Mouse (Mus musculus): ENCODE measurements around the gene Tuba1a. TPM values are rescaled to one million over a fixed set of nuclear protein-coding genes. Genes with fewer than 3 reads are reported as not detected.

Tuba1a gene
- total and polyA plus RNA-seq, 3 experiments, result 153 to 533 (median 254) TPM

GRCm38 (mm10) chr15:98987661-98988181 lies 34.2 kb upstream of the Tuba1a start:
- Histone ChIP-seq H3K27ac (ENCODE audit: insufficient read depth, low read depth) (no peak overlapping the region), H3K4me2 (ENCODE audit: insufficient read depth, low read depth, poor library complexity, severe bottlenecking) (no peak overlapping the region), H3K9me3 (replicated peaks; ENCODE audit: low read length) (no peaks in the 10 kb centered on the region), H3K27me3 (replicated peaks) (no peaks in the 10 kb centered on the region), H3K79me2 (replicated peaks; ENCODE audit: control insufficient read depth, extremely low read depth, insufficient read depth, poor library complexity, severe bottlenecking) (no peaks in the 10 kb centered on the region), H3K4me1 (ENCODE audit: control insufficient read depth in 1 of 2, insufficient read depth in 2 of 2) (peaks cover 8 to 54% of the 10 kb centered on the region in 2 experiments), H3K36me3 (replicated peaks in 1 of 2; ENCODE audit: control insufficient read depth in 1 of 2, insufficient read depth in 1 of 2, low read length in 1 of 2) (no peaks in the 10 kb centered on the region), H3K9ac (ENCODE audit: insufficient read depth, low read depth) (no peak overlapping the region), H3K4me3 (replicated peaks in 1 of 3; ENCODE audit: low read depth in 2 of 3, low read length in 2 of 3, poor library complexity in 1 of 3) (no peak overlapping the region)
- in situ Hi-C loops (cut with MboI; ENCODE audit: low pct_ligation_motif_present, low pct_unique_long_range_greater_than_20kb, low sequenced_read_pairs), result no loop called here
- dilution Hi-C loops (cut with MboI; ENCODE audit: extremely low pct_ligation_motif_present, extremely low pct_unique_long_range_greater_than_20kb, low sequenced_read_pairs), result no loop called here
- no peak for DNase-seq (ENCODE audit: extremely low read depth)
- no peak for TF ChIP-seq RAD21 (IDR thresholded peaks at IDR 0.05; ENCODE audit: low read depth, low read length)
- no peak for TF ChIP-seq JUND (conservative IDR thresholded peaks at IDR 0.05; ENCODE audit: low read depth, low read length)
- TF ChIP-seq IRF4 (IDR thresholded peaks at IDR 0.05; ENCODE audit: low read depth, low read length), result no peak
- no peak for TF ChIP-seq ZNF384 (IDR thresholded peaks at IDR 0.05; ENCODE audit: low read depth, low read length)
- no peak for TF ChIP-seq MAX (IDR thresholded peaks at IDR 0.05; ENCODE audit: low read length)
- TF ChIP-seq POLR2AphosphoS2 (IDR thresholded peaks at IDR 0.05; ENCODE audit: low read depth, low read length), result no peak
- no peak for TF ChIP-seq EP300 (IDR thresholded peaks at IDR 0.05; ENCODE audit: low read length)
- no peak for TF ChIP-seq MEF2A (IDR thresholded peaks at IDR 0.05; ENCODE audit: borderline replicate concordance, low read depth, low read length)
- TF ChIP-seq E2F4 (IDR thresholded peaks at IDR 0.05; ENCODE audit: insufficient replicate concordance, low read depth, low read length), result no peak
- TF ChIP-seq GABPA (IDR thresholded peaks at IDR 0.05; ENCODE audit: insufficient replicate concordance, low read depth, low read length), result no peak

- no peak for TF ChIP-seq UBTF (IDR thresholded peaks at IDR 0.05; ENCODE audit: low read depth, low read length)
- no peak for TF ChIP-seq JUN (IDR thresholded peaks at IDR 0.05; ENCODE audit: insufficient read depth, low read depth, low read length)
- TF ChIP-seq RAD21 (IDR thresholded peaks at IDR 0.05; ENCODE audit: low read depth, low read length), result no peak
- no peak for TF ChIP-seq ZMIZ1 (IDR thresholded peaks at IDR 0.05; ENCODE audit: low read depth, low read length)
- TF ChIP-seq USF1 (IDR thresholded peaks at IDR 0.05; ENCODE audit: low read depth, low read length), result no peak
- TF ChIP-seq MAFK (IDR thresholded peaks at IDR 0.05; ENCODE audit: insufficient replicate concordance, low read length), result no peak
- no peak for TF ChIP-seq SIN3A (IDR thresholded peaks at IDR 0.05; ENCODE audit: low read length)
- TF ChIP-seq TBP (conservative IDR thresholded peaks at IDR 0.05; ENCODE audit: low read depth, low read length), result no peak
- no peak for TF ChIP-seq POLR2A (IDR thresholded peaks at IDR 0.05; ENCODE audit: low read depth, low read length)
- no peak for TF ChIP-seq NRF1 (IDR thresholded peaks at IDR 0.05; ENCODE audit: low read depth, low read length)
- TF ChIP-seq BHLHE40 (IDR thresholded peaks at IDR 0.05; ENCODE audit: low read depth, low read length), result no peak
- TF ChIP-seq IRF4 (IDR thresholded peaks at IDR 0.05; ENCODE audit: low read depth, low read length), result no peak
- Histone ChIP-seq H3K27me3 (replicated peaks) (no peaks in the 10 kb centered on the region), H3K36me3 (replicated peaks in 1 of 2; ENCODE audit: control insufficient read depth in 1 of 2, insufficient read depth in 1 of 2, low read length in 1 of 2) (no peaks in the 10 kb centered on the region), H3K4me1 (ENCODE audit: control insufficient read depth in 1 of 2, insufficient read depth in 2 of 2) (peaks cover 5 to 51% of the 10 kb centered on the region in 2 experiments), H3K79me2 (replicated peaks; ENCODE audit: control insufficient read depth, extremely low read depth, insufficient read depth, poor library complexity, severe bottlenecking) (no peaks in the 10 kb centered on the region), H3K9me3 (replicated peaks; ENCODE audit: low read length) (no peaks in the 10 kb centered on the region), H3K27ac (ENCODE audit: insufficient read depth, low read depth) (no peak overlapping the region), H3K4me3 (replicated peaks in 1 of 3; ENCODE audit: low read depth in 2 of 3, low read length in 2 of 3, poor library complexity in 1 of 3) (no peak overlapping the region), H3K9ac (ENCODE audit: insufficient read depth, low read depth) (no peak overlapping the region), H3K4me2 (ENCODE audit: insufficient read depth, low read depth, poor library complexity, severe bottlenecking) (no peak overlapping the region)
- no peak for DNase-seq (ENCODE audit: extremely low read depth)
- dilution Hi-C loops (cut with MboI; ENCODE audit: extremely low pct_ligation_motif_present, extremely low pct_unique_long_range_greater_than_20kb, low sequenced_read_pairs), result no loop called here
- in situ Hi-C loops (cut with MboI; ENCODE audit: low pct_ligation_motif_present, low pct_unique_long_range_greater_than_20kb, low sequenced_read_pairs), result no loop called here
Observed at GRCm38 (mm10) chr15:98987077-98987630, 33.7 kb upstream of the Tuba1a start.

All from CH12.LX (cell line).